Mouse (Mus musculus) MEL (cell line): ENCODE results near the gene Ncoa3. TPM values are rescaled to one million over a fixed set of nuclear protein-coding genes. Genes with fewer than 3 reads are reported as not detected.
A peak's percentile ranks its signal among the peaks of the same experiment; 100 is the strongest.

Experiments
- DNase-seq: peaks from one replicate; pipeline ENCODE4 v3.0.0; 2011; ENCODE audit warnings: low read depth, low spot score
- H3K27ac ChIP-seq: 2 replicates; pipeline ENCODE4 v1.5.1; 2012; ENCODE audit warnings: low read depth, mild to moderate bottlenecking, control low read depth, low read length, moderate library complexity; ENCODE audit not compliant: control insufficient read depth
- H3K27me3 ChIP-seq, 2 experiments: fragments of 150-350 bp in 1 of 2; sonication (generic) in 1 of 2; 2 replicates each; pipeline ENCODE4 v1.6.1; 2012; ENCODE audit warnings: low read length in 2 of 2, mild to moderate bottlenecking in 2 of 2, improper control_type of control experiment in 1 of 2, moderate library complexity in 1 of 2; ENCODE audit not compliant: insufficient read depth in 2 of 2, control insufficient read depth in 1 of 2
- H3K36me3 ChIP-seq, 2 experiments: 2 replicates each; pipeline ENCODE4 v1.6.1; 2012 to 2014; ENCODE audit warnings: low read length in 2 of 2, improper control_type of control experiment in 1 of 2, inconsistent platforms in 1 of 2, mild to moderate bottlenecking in 1 of 2; ENCODE audit not compliant: insufficient read depth in 2 of 2, control insufficient read depth in 1 of 2
- H3K4me1 ChIP-seq, 2 experiments: fragments of 150-350 bp in 1 of 2; sonication (generic) in 1 of 2; 2 replicates each; pipeline ENCODE4 v1.6.1; 2012; ENCODE audit warnings: low read length in 2 of 2, improper control_type of control experiment in 1 of 2, mild to moderate bottlenecking in 1 of 2; ENCODE audit not compliant: insufficient read depth in 2 of 2, control insufficient read depth in 1 of 2
- H3K4me3 ChIP-seq, 2 experiments: fragments of 150-350 bp in 1 of 2; sonication (generic) in 1 of 2; 2 replicates each; pipeline ENCODE4 v1.5.1; 2012; ENCODE audit warnings: low read depth in 2 of 2, low read length in 2 of 2, mild to moderate bottlenecking in 2 of 2, moderate library complexity in 2 of 2, control low read depth in 1 of 2, improper control_type of control experiment in 1 of 2; ENCODE audit not compliant: control insufficient read depth in 1 of 2, insufficient read depth in 1 of 2
- H3K79me2 ChIP-seq: 2 replicates; pipeline ENCODE4 v1.6.1; 2012; ENCODE audit warnings: mild to moderate bottlenecking, low read length, moderate library complexity; ENCODE audit not compliant: control insufficient read depth, poor library complexity, insufficient read depth
- H3K9ac ChIP-seq: 2 replicates; pipeline ENCODE4 v1.6.1; 2012; ENCODE audit warnings: low read depth, mild to moderate bottlenecking, control low read depth, low read length, moderate library complexity; ENCODE audit not compliant: control insufficient read depth, poor library complexity, severe bottlenecking
- H3K9me3 ChIP-seq: fragments of 150-350 bp; sonication (generic); replicated peaks from 2 replicates; pipeline ENCODE4 v1.6.1; 2012; ENCODE audit warnings: mild to moderate bottlenecking, low read length, improper control_type of control experiment, moderate library complexity; ENCODE audit not compliant: insufficient read depth
- CHD1 ChIP-seq: IDR thresholded peaks from 2 replicates; pipeline ENCODE4 v1.6.1; 2012; ENCODE audit warnings: low read depth, mild to moderate bottlenecking, inconsistent platforms, low read length, improper control_type of control experiment
- EP300 ChIP-seq, 2 experiments: IDR thresholded peaks; 2 replicates each; pipeline ENCODE4 v1.6.1; 2011; ENCODE audit warnings: improper control_type of control experiment in 2 of 2, low read length in 2 of 2, low read depth in 1 of 2, mild to moderate bottlenecking in 1 of 2
- ETS1 ChIP-seq: IDR thresholded peaks from 2 replicates; pipeline ENCODE4 v1.6.1; 2012; ENCODE audit warnings: low read depth, mild to moderate bottlenecking, inconsistent platforms, low read length, improper control_type of control experiment, moderate library complexity
- GATA1 ChIP-seq: IDR thresholded peaks from 2 replicates; pipeline ENCODE4 v1.6.1; 2011; ENCODE audit warnings: low read depth, low read length, improper control_type of control experiment
- HCFC1 ChIP-seq: IDR thresholded peaks from 2 replicates; pipeline ENCODE4 v1.6.1; 2012; ENCODE audit warnings: low read depth, mild to moderate bottlenecking, inconsistent platforms, low read length, improper control_type of control experiment, moderate library complexity
- JUND ChIP-seq: IDR thresholded peaks from 2 replicates; pipeline ENCODE4 v1.6.1; 2011; ENCODE audit warnings: low read depth, mild to moderate bottlenecking, improper control_type of control experiment, low read length
- MAZ ChIP-seq: IDR thresholded peaks from 2 replicates; pipeline ENCODE4 v1.6.1; 2012; ENCODE audit warnings: low read depth, mild to moderate bottlenecking, inconsistent platforms, low read length, improper control_type of control experiment
- MEF2A ChIP-seq: IDR thresholded peaks from 2 replicates; pipeline ENCODE4 v1.6.1; 2014; ENCODE audit warnings: low read depth, mild to moderate bottlenecking, inconsistent platforms, low read length, improper control_type of control experiment; ENCODE audit not compliant: poor library complexity, insufficient replicate concordance, severe bottlenecking; ENCODE audit errors: extremely low read depth
- POLR2AphosphoS2 ChIP-seq: IDR thresholded peaks from 2 replicates; pipeline ENCODE4 v1.6.1; 2011; ENCODE audit warnings: low read length, improper control_type of control experiment
- POLR2AphosphoS5 ChIP-seq: IDR thresholded peaks from 2 replicates; pipeline ENCODE4 v1.6.1; 2012; ENCODE audit warnings: low read depth, borderline replicate concordance, mild to moderate bottlenecking, inconsistent platforms, low read length, moderate library complexity, mixed read lengths
- RCOR1 ChIP-seq: IDR thresholded peaks from 2 replicates; pipeline ENCODE4 v1.6.1; 2012; ENCODE audit warnings: low read depth, mild to moderate bottlenecking, inconsistent platforms, low read length, improper control_type of control experiment
- SIN3A ChIP-seq: IDR thresholded peaks from 2 replicates; pipeline ENCODE4 v1.6.1; 2012; ENCODE audit warnings: low read length, improper control_type of control experiment, inconsistent platforms
- SMC3 ChIP-seq: IDR thresholded peaks from 2 replicates; pipeline ENCODE4 v1.6.1; 2011; ENCODE audit warnings: low read depth, low read length, improper control_type of control experiment
- TBP ChIP-seq: IDR thresholded peaks from 2 replicates; pipeline ENCODE4 v1.8.0; 2011; ENCODE audit warnings: low read depth, low read length, improper control_type of control experiment
- TCF12 ChIP-seq: IDR thresholded peaks from 2 replicates; pipeline ENCODE4 v1.6.1; 2014; ENCODE audit warnings: low read depth, mild to moderate bottlenecking, inconsistent platforms, low read length, improper control_type of control experiment, moderate library complexity
- USF1 ChIP-seq: IDR thresholded peaks from 2 replicates; pipeline ENCODE4 v1.6.1; 2014; ENCODE audit warnings: low read depth, mild to moderate bottlenecking, inconsistent platforms, low read length, improper control_type of control experiment, moderate library complexity
- ZNF384 ChIP-seq: IDR thresholded peaks from 2 replicates; pipeline ENCODE4 v1.6.1; 2012; ENCODE audit warnings: low read depth, mild to moderate bottlenecking, inconsistent platforms, low read length, improper control_type of control experiment
- polyA plus RNA-seq, 2 experiments: library from polyadenylated mRNA; stranded (reverse) in 1 of 2; unstranded in 1 of 2; fragments of >175 nt in 1 of 2; fragments of >200 nt in 1 of 2; gene quantifications; 2 replicates each; pipeline versions ENCODE4 v1.2.1 to v1.2.4; 2012; ENCODE audit warnings: low replicate concordance in 2 of 2, low read depth in 1 of 2; ENCODE audit not compliant: insufficient read length in 2 of 2, insufficient read depth in 1 of 2, missing spikeins in 1 of 2
- total RNA-seq: library from RNA; depleted of rRNA; stranded (reverse); fragments of 300-350 nt; gene quantifications from 2 replicates; pipeline ENCODE4 v1.2.3, GENCODE M21; 2012

Gene Ncoa3
- total and polyA plus RNA-seq, 3 experiments = 5.7 to 19.8 (median 10.3) TPM

- Histone ChIP-seq H3K27ac (peak overlapping the region; percentile 93), H3K4me1 (peaks cover 14 to 34% of the 10 kb centered on the region in 2 experiments), H3K4me3 (peak overlapping the region; percentile 38 to 52), H3K9me3 (no peaks in the 10 kb centered on the region), H3K36me3 (peaks cover 0 to 27% of the 10 kb centered on the region in 2 experiments; a peak in 2 of 4 replicates), H3K27me3 (no peaks in the 10 kb centered on the region), H3K79me2 (no peaks in the 10 kb centered on the region; the same call in 1 of the 2 replicates), H3K9ac (peak overlapping the region; percentile 76)
- DNase-seq = peak; percentile 66
- TF ChIP-seq HCFC1 (0 out of 2 replicates have a peak, but pooled peaks have one; percentile 34), TBP (peak; percentile 45; the same call in 1 of the 2 replicates), CHD1 (no peak), USF1 (0 out of 2 replicates have a peak, but pooled peaks have one; percentile 23), SIN3A (0 out of 2 replicates have a peak, but pooled peaks have one; percentile 38), ETS1 (peak; percentile 59), GATA1 (peak; percentile 68), SMC3 (no peak)
These were observed 36.2 kb upstream of the Ncoa3 start for GRCm38 (mm10) chr2:165956096-165956740.

GRCm38 (mm10) chr2:165957257-165957828 lies 35.1 kb upstream of the Ncoa3 start:
- TF ChIP-seq TCF12 (no peak), EP300 (IDR thresholded peaks at IDR 0.05; ENCODE audit: low read depth in 1 of 2, low read length in 2 of 2) (0 out of 4 replicates have a peak, but pooled peaks of 1 of the 2 experiments have one; percentile 16), HCFC1 (no peak), SIN3A (no peak), ZNF384 (peak; percentile 70; the same call in 1 of the 2 replicates), POLR2AphosphoS5 (no peak), ETS1 (no peak), JUND (no peak), RCOR1 (no peak), POLR2AphosphoS2 (no peak), MAZ (no peak), MEF2A (no peak)
- Histone ChIP-seq H3K36me3 (peaks cover 0 to 21% of the 10 kb centered on the region in 2 experiments; a peak in 2 of 4 replicates), H3K79me2 (no peaks in the 10 kb centered on the region; the same call in 1 of the 2 replicates), H3K27me3 (no peaks in the 10 kb centered on the region), H3K4me1 (peaks cover 7 to 25% of the 10 kb centered on the region in 2 experiments), H3K27ac (peak overlapping the region; percentile 93; the same call in 1 of the 2 replicates), H3K4me3 (peak overlapping the region in 1 of 2 experiments; percentile 38; a peak in 3 of 4 replicates), H3K9ac (peak overlapping the region; percentile 23; the same call in 1 of the 2 replicates), H3K9me3 (no peaks in the 10 kb centered on the region)
- no peak for DNase-seq
